Mouse (Mus musculus): ENCODE measurements around the gene Higd1a. TPM values are rescaled to one million over a fixed set of nuclear protein-coding genes. Genes with fewer than 3 reads are reported as not detected.

Gene Higd1a
- polyA plus RNA-seq, 1 experiment from 2014 or later: 166 TPM

GRCm38 (mm10) chr9:121847842-121848241 lies 10.3 kb downstream of the Higd1a start:
- Histone ChIP-seq H3K9ac (ENCODE audit: low read length) (no peak overlapping the region), H3K27ac (ENCODE audit: low read length) (no peak overlapping the region), H3K4me2 (ENCODE audit: low read depth, low read length) (no peak overlapping the region), H3K4me1 (replicated peaks; ENCODE audit: control insufficient read depth, insufficient read depth, low read length) (0 out of 2 replicates have a peak, but pooled peaks cover 2% of the 10 kb centered on the region), H3K4me3 (ENCODE audit: low read length) (no peak overlapping the region), H3K27me3 (ENCODE audit: control insufficient read depth, insufficient read depth, low read depth, low read length) (no peaks in the 10 kb centered on the region), H3K9me3 (ENCODE audit: control insufficient read depth, low read length) (peaks cover 6% of the 10 kb centered on the region; the same call in 1 of the 2 replicates), H3K36me3 (ENCODE audit: control insufficient read depth, insufficient read depth, low read length) (peaks cover 10% of the 10 kb centered on the region)
- ATAC-seq (ENCODE audit: low read depth): no peak
- WGBS: 55% methylated on average over 5 of the region's 5 CpGs

GRCm38 (mm10) chr9:121847138-121847537 lies 11.0 kb downstream of the Higd1a start:
- peaks cover 6% of the 10 kb centered on the region; the same call in 1 of the 2 replicates for H3K9me3 ChIP-seq (ENCODE audit: control insufficient read depth, low read length)
- no peak overlapping the region for H3K27ac ChIP-seq (ENCODE audit: low read length)
- 89% methylated on average over 4 of the region's 4 CpGs for WGBS
- no peak for ATAC-seq (ENCODE audit: low read depth)
- no peak overlapping the region for H3K4me3 ChIP-seq (ENCODE audit: low read length)
- H3K27me3 ChIP-seq (ENCODE audit: control insufficient read depth, insufficient read depth, low read depth, low read length): no peaks in the 10 kb centered on the region
- H3K4me2 ChIP-seq (ENCODE audit: low read depth, low read length): no peak overlapping the region
- H3K4me1 ChIP-seq (replicated peaks; ENCODE audit: control insufficient read depth, insufficient read depth, low read length): 0 out of 2 replicates have a peak, but pooled peaks cover 2% of the 10 kb centered on the region
- H3K36me3 ChIP-seq (ENCODE audit: control insufficient read depth, insufficient read depth, low read length): peaks cover 10% of the 10 kb centered on the region
- H3K9ac ChIP-seq (ENCODE audit: low read length): no peak overlapping the region

- peaks cover 7% of the 10 kb centered on the region for H3K36me3 ChIP-seq (ENCODE audit: control insufficient read depth, insufficient read depth, low read length)
These were observed 11.5 kb downstream of the Higd1a start for GRCm38 (mm10) chr9:121846526-121847118.

GRCm38 (mm10) chr9:121842914-121843313 lies 15.2 kb downstream of the Higd1a start:
- Histone ChIP-seq H3K9me3 (ENCODE audit: control insufficient read depth, low read length) (peaks cover 6% of the 10 kb centered on the region; the same call in 1 of the 2 replicates), H3K4me1 (replicated peaks; ENCODE audit: control insufficient read depth, insufficient read depth, low read length) (peaks cover 11% of the 10 kb centered on the region; the same call in 1 of the 2 replicates), H3K4me3 (ENCODE audit: low read length) (no peak overlapping the region), H3K36me3 (ENCODE audit: control insufficient read depth, insufficient read depth, low read length) (no peaks in the 10 kb centered on the region), H3K4me2 (ENCODE audit: low read depth, low read length) (no peak overlapping the region), H3K9ac (ENCODE audit: low read length) (no peak overlapping the region), H3K27me3 (ENCODE audit: control insufficient read depth, insufficient read depth, low read depth, low read length) (no peaks in the 10 kb centered on the region), H3K27ac (ENCODE audit: low read length) (no peak overlapping the region)
- no peak for ATAC-seq (ENCODE audit: low read depth)
- 91% methylated on average over 2 of the region's 2 CpGs for WGBS

More at GRCm38 (mm10) chr9:121846526-121847118, 11.5 kb downstream of the Higd1a start:
- Histone ChIP-seq H3K9ac (ENCODE audit: low read length) (no peak overlapping the region), H3K4me1 (replicated peaks; ENCODE audit: control insufficient read depth, insufficient read depth, low read length) (0 out of 2 replicates have a peak, but pooled peaks cover 2% of the 10 kb centered on the region), H3K27me3 (ENCODE audit: control insufficient read depth, insufficient read depth, low read depth, low read length) (no peaks in the 10 kb centered on the region), H3K4me3 (ENCODE audit: low read length) (no peak overlapping the region), H3K4me2 (ENCODE audit: low read depth, low read length) (no peak overlapping the region), H3K9me3 (ENCODE audit: control insufficient read depth, low read length) (peaks cover 6% of the 10 kb centered on the region; the same call in 1 of the 2 replicates), H3K27ac (ENCODE audit: low read length) (no peak overlapping the region)
- 30% methylated on average over 10 of the region's 10 CpGs for WGBS
- peak; percentile 61 for ATAC-seq (ENCODE audit: low read depth)

GRCm38 (mm10) chr9:121839622-121839965 lies 18.6 kb downstream of the Higd1a start:
- 35% methylated on average over 7 of the region's 7 CpGs for WGBS
- Histone ChIP-seq H3K9me3 (ENCODE audit: control insufficient read depth, low read length) (peaks cover 6% of the 10 kb centered on the region; the same call in 1 of the 2 replicates), H3K4me3 (ENCODE audit: low read length) (peak overlapping the region; percentile 50), H3K27me3 (ENCODE audit: control insufficient read depth, insufficient read depth, low read depth, low read length) (no peaks in the 10 kb centered on the region), H3K36me3 (ENCODE audit: control insufficient read depth, insufficient read depth, low read length) (no peaks in the 10 kb centered on the region), H3K4me1 (replicated peaks; ENCODE audit: control insufficient read depth, insufficient read depth, low read length) (peaks cover 9% of the 10 kb centered on the region; the same call in 1 of the 2 replicates), H3K4me2 (ENCODE audit: low read depth, low read length) (peak overlapping the region; percentile 69), H3K27ac (ENCODE audit: low read length) (no peak overlapping the region), H3K9ac (ENCODE audit: low read length) (peak overlapping the region; percentile 63)
- ATAC-seq (ENCODE audit: low read depth): peak; percentile 31

GRCm38 (mm10) chr9:121838829-121839621 lies 19.1 kb downstream of the Higd1a start, which contains the start of gene Ccdc13:
Gene Ccdc13, minus strand, starts transcription at chr9:121839461.
- peak within 1 kb of the TSS; percentile 69 for H3K4me2 ChIP-seq (ENCODE audit: low read depth, low read length)
- H3K4me3 ChIP-seq (ENCODE audit: low read length): peak within 1 kb of the TSS; percentile 50
- WGBS: 4% methylated on average over 61 of the region's 61 CpGs
- peak; percentile 92 for ATAC-seq (ENCODE audit: low read depth)
- H3K9ac ChIP-seq (ENCODE audit: low read length): peak within 1 kb of the TSS; percentile 63
- peaks cover 6% of the 10 kb centered on the region; the same call in 1 of the 2 replicates for H3K9me3 ChIP-seq (ENCODE audit: control insufficient read depth, low read length)
- H3K27me3 ChIP-seq (ENCODE audit: control insufficient read depth, insufficient read depth, low read depth, low read length): no peaks in the 10 kb centered on the region
- no peaks in the 10 kb centered on the region for H3K36me3 ChIP-seq (ENCODE audit: control insufficient read depth, insufficient read depth, low read length)
- H3K27ac ChIP-seq (ENCODE audit: low read length): no peak within 1 kb of the TSS
- peaks cover 9% of the 10 kb centered on the region; the same call in 1 of the 2 replicates for H3K4me1 ChIP-seq (replicated peaks; ENCODE audit: control insufficient read depth, insufficient read depth, low read length)

GRCm38 (mm10) chr9:121838008-121838407 lies 20.2 kb downstream of the Higd1a start:
- H3K4me1 ChIP-seq (replicated peaks; ENCODE audit: control insufficient read depth, insufficient read depth, low read length): peaks cover 9% of the 10 kb centered on the region; the same call in 1 of the 2 replicates
- 89% methylated on average over 6 of the region's 6 CpGs for WGBS
- no peak overlapping the region for H3K4me2 ChIP-seq (ENCODE audit: low read depth, low read length)
- no peak overlapping the region for H3K9ac ChIP-seq (ENCODE audit: low read length)
- no peaks in the 10 kb centered on the region for H3K27me3 ChIP-seq (ENCODE audit: control insufficient read depth, insufficient read depth, low read depth, low read length)
- no peak overlapping the region for H3K4me3 ChIP-seq (ENCODE audit: low read length)
- H3K36me3 ChIP-seq (ENCODE audit: control insufficient read depth, insufficient read depth, low read length): no peaks in the 10 kb centered on the region
- peaks cover under 1% of the 10 kb centered on the region; the same call in 1 of the 2 replicates for H3K9me3 ChIP-seq (ENCODE audit: control insufficient read depth, low read length)
- no peak for ATAC-seq (ENCODE audit: low read depth)
- no peak overlapping the region for H3K27ac ChIP-seq (ENCODE audit: low read length)

GRCm38 (mm10) chr9:121833825-121834224 lies 24.3 kb downstream of the Higd1a start:
- 73% methylated on average over 11 of the region's 11 CpGs for WGBS
- no peak overlapping the region for H3K9ac ChIP-seq (ENCODE audit: low read length)
- no peak overlapping the region for H3K4me3 ChIP-seq (ENCODE audit: low read length)
- no peak overlapping the region for H3K27ac ChIP-seq (ENCODE audit: low read length)
- no peaks in the 10 kb centered on the region for H3K27me3 ChIP-seq (ENCODE audit: control insufficient read depth, insufficient read depth, low read depth, low read length)
- no peaks in the 10 kb centered on the region for H3K9me3 ChIP-seq (ENCODE audit: control insufficient read depth, low read length)
- H3K4me2 ChIP-seq (ENCODE audit: low read depth, low read length): no peak overlapping the region
- H3K4me1 ChIP-seq (replicated peaks; ENCODE audit: control insufficient read depth, insufficient read depth, low read length): peaks cover 2% of the 10 kb centered on the region; the same call in 1 of the 2 replicates
- H3K36me3 ChIP-seq (ENCODE audit: control insufficient read depth, insufficient read depth, low read length): no peaks in the 10 kb centered on the region
- ATAC-seq (ENCODE audit: low read depth): no peak

GRCm38 (mm10) chr9:121830956-121831293 lies 27.2 kb downstream of the Higd1a start:
- WGBS: 14% methylated on average over 6 of the region's 6 CpGs
- H3K27me3 ChIP-seq (ENCODE audit: control insufficient read depth, insufficient read depth, low read depth, low read length): no peaks in the 10 kb centered on the region
- H3K36me3 ChIP-seq (ENCODE audit: control insufficient read depth, insufficient read depth, low read length): no peaks in the 10 kb centered on the region
- H3K9ac ChIP-seq (ENCODE audit: low read length): no peak overlapping the region
- H3K27ac ChIP-seq (ENCODE audit: low read length): no peak overlapping the region
- H3K9me3 ChIP-seq (ENCODE audit: control insufficient read depth, low read length): no peaks in the 10 kb centered on the region
- H3K4me1 ChIP-seq (replicated peaks; ENCODE audit: control insufficient read depth, insufficient read depth, low read length): no peaks in the 10 kb centered on the region
- peak; percentile 41; the same call in 1 of the 2 replicates for ATAC-seq (ENCODE audit: low read depth)
- H3K4me3 ChIP-seq (ENCODE audit: low read length): no peak overlapping the region
- H3K4me2 ChIP-seq (ENCODE audit: low read depth, low read length): no peak overlapping the region
